Mouse (Mus musculus) forebrain, postnatal 0 days (tissue): ENCODE data around the gene C2cd2l. TPM values are rescaled to one million over a fixed set of nuclear protein-coding genes. Genes with fewer than 3 reads are reported as not detected.
A peak's percentile ranks its signal among the peaks of the same experiment; 100 is the strongest.
"Not testable (repeated sequence)": the region's sequence is repeated elsewhere in the genome, so short reads cannot be mapped to it uniquely, and the experiment has no call there.

Experiments used
- ATAC-seq: fragments of 200-750 bp; cut with Nextera tagmentation; 2 replicates; pipeline ENCODE4 v1.8.0; 2017; ENCODE audit warnings: mild to moderate bottlenecking, moderate library complexity
- DNase-seq: peaks from one replicate; pipeline ENCODE4 v3.0.0-alpha.2; 2015
- H3K27ac ChIP-seq: fragments of 300-500 bp; sonication (generic); 2 replicates; pipeline ENCODE4 v1.5.1; 2014; ENCODE audit warnings: low read depth, mild to moderate bottlenecking, antibody characterized with exemption, low read length, moderate library complexity, mixed read lengths
- H3K27me3 ChIP-seq: fragments of 300-500 bp; sonication (generic); 2 replicates; pipeline ENCODE4 v1.6.1; 2014; ENCODE audit warnings: mild to moderate bottlenecking, low read length, mixed read lengths; ENCODE audit not compliant: insufficient read depth
- H3K36me3 ChIP-seq: fragments of 300-500 bp; sonication (generic); 2 replicates; pipeline ENCODE4 v1.6.1; 2014; ENCODE audit warnings: mild to moderate bottlenecking, moderate library complexity; ENCODE audit not compliant: insufficient read depth
- H3K4me1 ChIP-seq: fragments of 300-500 bp; sonication (generic); 2 replicates; pipeline ENCODE4 v1.6.1; 2014; ENCODE audit warnings: antibody characterized with exemption; ENCODE audit not compliant: insufficient read depth
- H3K4me2 ChIP-seq: fragments of 300-500 bp; sonication (generic); 2 replicates; pipeline ENCODE4 v1.6.1; 2014; ENCODE audit warnings: low read depth, mild to moderate bottlenecking, moderate library complexity
- H3K4me3 ChIP-seq: fragments of 300-500 bp; sonication (generic); 2 replicates; pipeline ENCODE4 v1.5.1; 2014; ENCODE audit warnings: low read depth, low read length, mixed read lengths
- H3K9ac ChIP-seq: fragments of 300-500 bp; sonication (generic); 2 replicates; pipeline ENCODE4 v1.6.1; 2014; ENCODE audit warnings: mild to moderate bottlenecking
- H3K9me3 ChIP-seq: fragments of 300-500 bp; sonication (generic); 2 replicates; pipeline ENCODE4 v1.6.1; 2016; ENCODE audit warnings: low read length
- CTCF ChIP-seq: sonication (generic); IDR thresholded peaks from 2 replicates; pipeline ENCODE4 v1.5.1; 2016; ENCODE audit warnings: antibody characterized with exemption, control low read depth, low read depth
- WGBS: fragments of 180-500 bp; shearing (Covaris S2); extraction: QIAGEN DNeasy Blood & Tissue Kit; methylation state at CpG from one replicate; pipeline ENCODE4 v1.1.7; 2014; 5-methylcytosine and 5-hydroxymethylcytosine counted together
- polyA plus RNA-seq: library from polyadenylated mRNA; unstranded; fragments of >200 nt; fragmentation: Nextera tagmentation; extraction: Ambion mirVana; gene quantifications from 2 replicates; pipeline ENCODE4 v1.2.1, GENCODE M21; 2015
- total RNA-seq: library from RNA; depleted of rRNA; stranded (reverse); fragments of >200 nt; gene quantifications from 2 replicates; pipeline ENCODE4 v1.2.3, GENCODE M21; 2014; rRNA removed

Gene C2cd2l
- total RNA-seq, result 42.9 and 54.2 TPM in 2 replicates
- polyA plus RNA-seq, result 26.2 and 33.2 TPM in 2 replicates

GRCm38 (mm10) chr9:44319887-44320798, at the start of gene C2cd2l:
TSS of gene C2cd2l (minus strand) at chr9:44320285.
- peak within 1 kb of the TSS; percentile 91 for H3K4me3 ChIP-seq
- no peak for TF ChIP-seq CTCF
- H3K4me2 ChIP-seq, result peak within 1 kb of the TSS; percentile 71
- no peaks in the 10 kb centered on the region for H3K27me3 ChIP-seq
- peak; percentile 98 for DNase-seq
- H3K9me3 ChIP-seq, result no peaks in the 10 kb centered on the region
- peak; percentile 100 for ATAC-seq
- WGBS, result under 1% methylated on average over 66 of the region's 67 CpGs
- peaks cover 11% of the 10 kb centered on the region for H3K36me3 ChIP-seq
- H3K9ac ChIP-seq, result peak within 1 kb of the TSS; percentile 87
- H3K27ac ChIP-seq, result peak within 1 kb of the TSS; percentile 87
- H3K4me1 ChIP-seq, result peaks cover 19% of the 10 kb centered on the region

GRCm38 (mm10) chr9:44364480-44364879, 44.4 kb upstream of the C2cd2l start:
- no peaks in the 10 kb centered on the region for H3K27me3 ChIP-seq
- no peak overlapping the region for H3K4me2 ChIP-seq
- H3K9ac ChIP-seq, result no peak overlapping the region
- no peaks in the 10 kb centered on the region for H3K9me3 ChIP-seq
- no peak overlapping the region for H3K4me3 ChIP-seq
- peaks cover 3% of the 10 kb centered on the region; the same call in 1 of the 2 replicates for H3K36me3 ChIP-seq
- peaks cover 6% of the 10 kb centered on the region for H3K4me1 ChIP-seq
- TF ChIP-seq CTCF, result peak; percentile 49
- ATAC-seq (no peak), DNase-seq (no peak)
- 57% methylated on average over 3 of the region's 3 CpGs for WGBS
- H3K27ac ChIP-seq, result no peak overlapping the region

DNA sequence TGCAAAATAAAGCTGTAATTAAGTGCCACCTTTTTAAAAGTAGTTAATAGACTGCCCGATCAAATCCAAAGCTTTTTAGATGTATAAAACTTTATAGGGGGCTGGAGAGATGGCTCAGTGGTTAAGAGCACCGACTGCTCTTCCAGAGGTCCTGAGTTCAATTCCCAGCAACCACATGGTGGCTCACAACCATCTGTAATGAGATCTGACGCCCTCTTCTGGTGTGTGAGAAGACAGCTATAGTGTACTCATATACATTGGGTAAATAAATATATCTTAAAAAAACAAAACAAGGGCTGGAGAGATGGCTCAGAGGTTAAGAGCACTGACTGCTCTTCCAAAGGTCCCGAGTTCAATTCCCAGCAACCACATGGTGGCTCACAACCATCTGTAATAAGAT, 41.8 kb upstream of the C2cd2l start:
- H3K9me3 ChIP-seq, H3K27me3 ChIP-seq, H3K4me1 ChIP-seq, DNase-seq: not testable (repeated sequence)
- Histone ChIP-seq H3K27ac (peak overlapping the region; percentile 86), H3K36me3 (peaks cover 14% of the 10 kb centered on the region), H3K4me2 (peak overlapping the region; percentile 81), H3K9ac (peak overlapping the region; percentile 87), H3K4me3 (peak overlapping the region; percentile 81)
- 41% methylated on average over 4 of the region's 4 CpGs for WGBS
- ATAC-seq, result peak; percentile 42; the same call in 1 of the 2 replicates

GRCm38 (mm10) chr9:44361190-44361917, 41.3 kb upstream of the C2cd2l start, which contains the start of gene Vps11:
TSS of gene Vps11 (minus strand) at chr9:44361670.
- under 1% methylated on average over 44 of the region's 44 CpGs for WGBS
- Histone ChIP-seq H3K27me3 (no peaks in the 10 kb centered on the region), H3K36me3 (peaks cover 20% of the 10 kb centered on the region), H3K4me2 (peak within 1 kb of the TSS; percentile 81), H3K4me3 (peak within 1 kb of the TSS; percentile 81), H3K9ac (peak within 1 kb of the TSS; percentile 87), H3K4me1 (peaks cover 6% of the 10 kb centered on the region), H3K27ac (peak within 1 kb of the TSS; percentile 86), H3K9me3 (no peaks in the 10 kb centered on the region)
- peak; percentile 96 for ATAC-seq
- peak; percentile 8; the same call in 1 of the 2 replicates for TF ChIP-seq CTCF
- DNase-seq, result peak; percentile 97

- DNase-seq (no peak), ATAC-seq (no peak)
- peak; percentile 58 for TF ChIP-seq CTCF
- 75% methylated on average over 4 of the region's 4 CpGs for WGBS
- peaks cover 62% of the 10 kb centered on the region for H3K36me3 ChIP-seq
- no peak overlapping the region for H3K27ac ChIP-seq
- H3K9me3 ChIP-seq, result no peaks in the 10 kb centered on the region
- no peaks in the 10 kb centered on the region for H3K27me3 ChIP-seq
- H3K9ac ChIP-seq, result no peak overlapping the region
- H3K4me3 ChIP-seq, result no peak overlapping the region
- no peak overlapping the region for H3K4me2 ChIP-seq
- H3K4me1 ChIP-seq, result peaks cover 6% of the 10 kb centered on the region
Measured at GRCm38 (mm10) chr9:44357207-44357606, 37.1 kb upstream of the C2cd2l start.

- DNase-seq (no peak), ATAC-seq (no peak)
- Histone ChIP-seq H3K27ac (no peak overlapping the region), H3K9me3 (no peaks in the 10 kb centered on the region), H3K4me2 (no peak overlapping the region), H3K36me3 (peaks cover 76% of the 10 kb centered on the region), H3K9ac (no peak overlapping the region), H3K4me1 (no peaks in the 10 kb centered on the region), H3K4me3 (no peak overlapping the region), H3K27me3 (no peaks in the 10 kb centered on the region)
- no peak for TF ChIP-seq CTCF
- WGBS, result 93% methylated on average over 6 of the region's 6 CpGs
Measured at GRCm38 (mm10) chr9:44353142-44353541, 33.1 kb upstream of the C2cd2l start.
